23 mouse cellular contexts compared by ENCODE assay signal in the genomic region with DNA sequence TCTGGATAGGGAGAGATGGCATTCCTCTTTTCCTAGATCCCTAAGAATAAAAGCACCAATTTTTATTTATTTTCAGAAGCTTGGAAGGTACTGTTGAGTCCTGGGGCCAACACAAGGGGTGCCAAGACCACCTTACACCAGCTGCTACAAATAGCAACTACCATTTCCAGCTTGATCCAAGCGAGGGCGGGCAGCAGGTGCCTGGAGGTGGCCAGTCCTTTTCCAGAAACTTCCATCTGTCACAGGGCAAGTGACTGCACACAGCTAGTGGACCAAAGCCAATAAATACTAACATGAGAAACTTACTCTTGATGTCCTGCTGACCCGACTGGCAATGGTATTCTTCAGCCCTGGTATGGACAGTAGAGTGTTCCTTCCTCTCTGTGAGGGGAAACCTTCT.
DNase-seq lines count a peak whose midpoint lies in the region; ATAC-seq and TF ChIP-seq lines count a peak whose summit lies in the region.
"Had no signal": no experiment of that assay in that cellular context is flagged by ENCODE, and none has a peak within 500 bp of the region (broad histone marks: within the 10 kb centered on the region; RNA-seq: fewer than 3 reads in every experiment).

No protein-coding gene starts in this region.

- H3K27ac ChIP-seq in intestine, embryonic 14.5 days (ENCODE audit: low read depth), result no peak overlapping the region
- no peak overlapping the region for H3K27ac ChIP-seq in intestine, postnatal 0 days (ENCODE audit: low read depth, low read length)
- no peak overlapping the region for H3K27ac ChIP-seq in forebrain, embryonic 15.5 days (replicated peaks)
- no peak overlapping the region for H3K27ac ChIP-seq in liver, postnatal 0 days (ENCODE audit: low read depth)
- H3K27ac ChIP-seq: embryonic facial prominence, embryonic 13.5 days; forebrain, embryonic 12.5 days; heart, adult 2 months; heart, embryonic 15.5 days; hindbrain, embryonic 13.5 days had no signal

- no peaks in the 10 kb centered on the region for H3K9me3 ChIP-seq in intestine, embryonic 14.5 days (ENCODE audit: control insufficient read depth, low read length)
- H3K9me3 ChIP-seq in intestine, postnatal 0 days (ENCODE audit: control insufficient read depth), result no peaks in the 10 kb centered on the region
- no peaks in the 10 kb centered on the region for H3K9me3 ChIP-seq in forebrain, embryonic 15.5 days
- H3K9me3 ChIP-seq in liver, postnatal 0 days (ENCODE audit: low read length), result no peaks in the 10 kb centered on the region
- H3K9me3 ChIP-seq: embryonic facial prominence, embryonic 13.5 days; forebrain, embryonic 12.5 days; G1E; heart, embryonic 15.5 days; hindbrain, embryonic 13.5 days had no signal

- no peak overlapping the region for H3K4me2 ChIP-seq in intestine, embryonic 14.5 days (ENCODE audit: low read length)
- H3K4me2 ChIP-seq in intestine, postnatal 0 days (replicated peaks; ENCODE audit: low read depth), result no peak overlapping the region
- no peak overlapping the region for H3K4me2 ChIP-seq in forebrain, embryonic 15.5 days (replicated peaks)
- no peak overlapping the region for H3K4me2 ChIP-seq in liver, postnatal 0 days (ENCODE audit: low read depth, low read length)
- H3K4me2 ChIP-seq: embryonic facial prominence, embryonic 13.5 days; forebrain, embryonic 12.5 days; heart, embryonic 11.5 days; heart, embryonic 15.5 days; hindbrain, embryonic 13.5 days had no signal

- no peaks in the 10 kb centered on the region for H3K36me3 ChIP-seq in intestine, embryonic 14.5 days (ENCODE audit: control insufficient read depth, insufficient read depth, low read length)
- H3K36me3 ChIP-seq in intestine, postnatal 0 days (ENCODE audit: control insufficient read depth, insufficient read depth), result no peaks in the 10 kb centered on the region
- no peaks in the 10 kb centered on the region for H3K36me3 ChIP-seq in forebrain, embryonic 15.5 days
- H3K36me3 ChIP-seq in liver, postnatal 0 days (replicated peaks; ENCODE audit: insufficient read depth, low read length), result no peaks in the 10 kb centered on the region
- H3K36me3 ChIP-seq: embryonic facial prominence, embryonic 13.5 days; forebrain, embryonic 12.5 days; G1E; heart, embryonic 15.5 days; hindbrain, embryonic 13.5 days had no signal

- H3K9ac ChIP-seq in intestine, embryonic 14.5 days (ENCODE audit: low read length), result no peak overlapping the region
- no peak overlapping the region for H3K9ac ChIP-seq in intestine, postnatal 0 days (ENCODE audit: low read depth, low read length)
- no peak overlapping the region for H3K9ac ChIP-seq in forebrain, embryonic 15.5 days (replicated peaks)
- H3K9ac ChIP-seq in liver, postnatal 0 days (replicated peaks), result no peak overlapping the region
- H3K9ac ChIP-seq: embryonic facial prominence, embryonic 13.5 days; forebrain, embryonic 12.5 days; forebrain, postnatal 0 days; heart, embryonic 15.5 days; hindbrain, embryonic 13.5 days had no signal

- H3K27me3 ChIP-seq in intestine, embryonic 14.5 days (replicated peaks; ENCODE audit: control insufficient read depth, insufficient read depth, low read length), result no peaks in the 10 kb centered on the region
- no peaks in the 10 kb centered on the region for H3K27me3 ChIP-seq in intestine, postnatal 0 days (replicated peaks; ENCODE audit: control insufficient read depth, insufficient read depth, low read length)
- H3K27me3 ChIP-seq in forebrain, embryonic 15.5 days, result no peaks in the 10 kb centered on the region
- H3K27me3 ChIP-seq in liver, postnatal 0 days (ENCODE audit: insufficient read depth, low read length), result no peaks in the 10 kb centered on the region
- H3K27me3 ChIP-seq: embryonic facial prominence, embryonic 13.5 days; forebrain, embryonic 12.5 days; heart, embryonic 15.5 days; hindbrain, embryonic 13.5 days had no signal

- TF ChIP-seq EP300 in liver, postnatal 0 days (IDR thresholded peaks at IDR 0.05; ENCODE audit: low read depth), result no peak

- no peak overlapping the region for H3K4me3 ChIP-seq in intestine, embryonic 14.5 days (ENCODE audit: low read depth, low read length)
- H3K4me3 ChIP-seq in intestine, postnatal 0 days (ENCODE audit: low read depth, low read length), result no peak overlapping the region
- H3K4me3 ChIP-seq in forebrain, embryonic 15.5 days, result no peak overlapping the region
- H3K4me3 ChIP-seq in liver, postnatal 0 days (ENCODE audit: low read depth, low read length), result no peak overlapping the region
- H3K4me3 ChIP-seq: embryonic facial prominence, embryonic 13.5 days; forebrain, embryonic 12.5 days; heart, adult 2 months; heart, embryonic 15.5 days; hindbrain, embryonic 13.5 days had no signal

- no peak for TF ChIP-seq CTCF in intestine, postnatal 0 days (IDR thresholded peaks at IDR 0.05; ENCODE audit: low read depth)
- TF ChIP-seq CTCF in liver, postnatal 0 days (IDR thresholded peaks at IDR 0.05; ENCODE audit: low read depth), result no peak

- H3K4me1 ChIP-seq in intestine, embryonic 14.5 days (replicated peaks; ENCODE audit: control insufficient read depth, insufficient read depth, low read length), result peaks cover 13% of the 10 kb centered on the region
- peaks cover 8% of the 10 kb centered on the region for H3K4me1 ChIP-seq in intestine, postnatal 0 days (replicated peaks; ENCODE audit: control insufficient read depth, insufficient read depth, low read length)
- H3K4me1 ChIP-seq in forebrain, embryonic 15.5 days, result no peaks in the 10 kb centered on the region
- peaks cover 20% of the 10 kb centered on the region for H3K4me1 ChIP-seq in liver, postnatal 0 days (ENCODE audit: insufficient read depth)

- ATAC-seq in cerebellum, adult (ENCODE audit: insufficient number of reproducible peaks, low FRiP score, low TSS enrichment), result peak; percentile 33
- no peak for ATAC-seq in intestine, embryonic 14.5 days (replicated peaks; ENCODE audit: low FRiP score, low TSS enrichment, low read depth)
- ATAC-seq in intestine, postnatal 0 days, result no peak
- ATAC-seq in forebrain, embryonic 15.5 days (replicated peaks), result no peak
- ATAC-seq in liver, postnatal 0 days, result no peak
- ATAC-seq: CD4-positive, CD25-positive, alpha-beta regulatory T cell, adult 4 months; forebrain, postnatal 0 days had no signal

- WGBS in intestine, embryonic 14.5 days, result 89% methylated on average over 3 of the region's 3 CpGs
- 86% methylated on average over 3 of the region's 3 CpGs for WGBS in intestine, postnatal 0 days
- 78% methylated on average over 3 of the region's 3 CpGs for WGBS in forebrain, embryonic 15.5 days
- 58% methylated on average over 3 of the region's 3 CpGs for WGBS in liver, postnatal 0 days (ENCODE audit: insufficient replicate concordance)

- no peak for DNase-seq in cerebellum, postnatal 4 days (ENCODE audit: low spot score in 2 of 2)
- peak; percentile 21 for DNase-seq in intestine, embryonic 14.5 days (ENCODE audit: low spot score)
- DNase-seq in brain, adult 2 months (ENCODE audit: low read depth, low spot score), result peak; percentile 78
- peak; percentile 74 to 84 for DNase-seq in cerebellum, postnatal 10 days
- no peak for DNase-seq in liver, postnatal 0 days
- DNase-seq: adrenal gland, adult 8-10 months; adrenal gland, postnatal 36 days; B cell, adult 2 months; forebrain, postnatal 0 days; gastrocnemius, postnatal 14 days; heart, adult 2 months; heart, postnatal 14 days; kidney, adult 11 months had no signal

Comparison
In these comparisons a context has a peak if more than half of its experiments do, and no peak if none do; other contexts are left out.
1. DNase-seq: peak in intestine, embryonic 14.5 days (single experiment), brain, adult 2 months (single experiment) and cerebellum, postnatal 10 days (2 of 2); none in cerebellum, postnatal 4 days (0 of 2) and liver, postnatal 0 days (single experiment).